Mouse (Mus musculus): Measurements from ENCODE around the gene Syne2.

The Syne2 gene

GRCm38 (mm10) chr12:75829616-75830015 is 11.7 kb downstream of the Syne2 start:
- no peak for DNase-seq

GRCm38 (mm10) chr12:75833149-75833959 is 15.4 kb downstream of the Syne2 start:
- no peak for DNase-seq

GRCm38 (mm10) chr12:75833960-75834729 is 16.2 kb downstream of the Syne2 start:
- no peak for DNase-seq

- no peak for DNase-seq
Measured at GRCm38 (mm10) chr12:75836524-75836962, 18.6 kb downstream of the Syne2 start.

- no peak for DNase-seq
Measured at GRCm38 (mm10) chr12:75837462-75837861, 19.5 kb downstream of the Syne2 start.

GRCm38 (mm10) chr12:75839083-75839736 is 21.3 kb downstream of the Syne2 start:
- no peak for DNase-seq

GRCm38 (mm10) chr12:75841183-75841582 is 23.2 kb downstream of the Syne2 start:
- no peak for DNase-seq

GRCm38 (mm10) chr12:75844311-75844710 is 26.4 kb downstream of the Syne2 start:
- no peak for DNase-seq

- no peak for DNase-seq
Measured at GRCm38 (mm10) chr12:75845070-75845469, 27.1 kb downstream of the Syne2 start.

GRCm38 (mm10) chr12:75846513-75846912 is 28.6 kb downstream of the Syne2 start:
- no peak for DNase-seq

GRCm38 (mm10) chr12:75850205-75850604 is 32.3 kb downstream of the Syne2 start:
- DNase-seq, result no peak

- DNase-seq, result no peak
Measured at GRCm38 (mm10) chr12:75851481-75851880, 33.5 kb downstream of the Syne2 start.

GRCm38 (mm10) chr12:75852384-75852783 is 34.5 kb downstream of the Syne2 start:
- no peak for DNase-seq

- DNase-seq, result no peak
Measured at GRCm38 (mm10) chr12:75853559-75853958, 35.6 kb downstream of the Syne2 start.

GRCm38 (mm10) chr12:75855051-75855453 is 37.1 kb downstream of the Syne2 start:
- DNase-seq, result no peak

- no peak for DNase-seq
Measured at GRCm38 (mm10) chr12:75855621-75856020, 37.7 kb downstream of the Syne2 start.

GRCm38 (mm10) chr12:75856096-75856868 is 38.3 kb downstream of the Syne2 start:
- no peak for DNase-seq

GRCm38 (mm10) chr12:75859936-75860335 is 42.0 kb downstream of the Syne2 start:
- no peak for DNase-seq

- DNase-seq, result no peak
Measured at GRCm38 (mm10) chr12:75860843-75861242, 42.9 kb downstream of the Syne2 start.

- no peak for DNase-seq
Measured at GRCm38 (mm10) chr12:75865166-75865565, 47.2 kb downstream of the Syne2 start.

- no peak for DNase-seq
Measured at GRCm38 (mm10) chr12:75866419-75867373, 48.8 kb downstream of the Syne2 start.

Measured in cerebellum, adult 9-11 months (tissue).